Mouse (Mus musculus): ENCODE data around the gene Cenpn. TPM values are rescaled to one million over a fixed set of nuclear protein-coding genes. Genes with fewer than 3 reads are reported as not detected.

The Cenpn gene
- polyA plus RNA-seq, 1 experiment from 2014 or later, result 28.1 TPM

DNA sequence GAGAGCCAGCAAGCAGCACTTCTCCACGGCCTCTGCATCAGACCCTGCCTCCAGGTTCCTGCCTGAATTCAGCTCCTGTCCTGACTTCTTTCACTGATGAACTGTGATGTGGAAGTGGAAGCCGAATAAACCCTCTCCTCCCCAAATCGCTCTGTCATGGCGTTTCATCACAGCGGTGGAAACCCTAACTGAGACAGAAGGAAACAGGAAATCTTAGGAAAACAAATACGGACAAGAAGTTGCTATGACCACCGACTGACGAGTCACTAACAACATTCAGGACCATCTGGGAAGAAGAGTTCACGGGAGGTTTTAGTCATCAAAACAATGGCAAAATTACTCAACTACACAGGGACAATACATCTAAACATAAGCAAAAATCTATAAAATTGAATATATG, 28.9 kb upstream of the Cenpn start:
- Histone ChIP-seq H3K9me3 (replicated peaks; ENCODE audit: control insufficient read depth, low read length) (0 out of 2 replicates have a peak, but pooled peaks cover 4% of the 10 kb centered on the region), H3K4me2 (ENCODE audit: low read depth, low read length) (no peak overlapping the region), H3K4me1 (ENCODE audit: control insufficient read depth, insufficient read depth, low read length) (no peaks in the 10 kb centered on the region), H3K4me3 (replicated peaks; ENCODE audit: low read length) (no peak overlapping the region), H3K27me3 (ENCODE audit: control insufficient read depth, insufficient read depth, low read length) (no peaks in the 10 kb centered on the region), H3K27ac (ENCODE audit: low read length) (no peak overlapping the region), H3K36me3 (ENCODE audit: control insufficient read depth, insufficient read depth, low read length) (0 out of 2 replicates have a peak, but pooled peaks cover 3% of the 10 kb centered on the region), H3K9ac (ENCODE audit: low read length) (no peak overlapping the region)
- ATAC-seq (ENCODE audit: insufficient read depth, low FRiP score), result no peak
- 71% methylated on average over 9 of the region's 9 CpGs for WGBS

GRCm38 (mm10) chr8:116893938-116894337, 27.6 kb upstream of the Cenpn start:
- no peak overlapping the region for H3K4me2 ChIP-seq (ENCODE audit: low read depth, low read length)
- no peak overlapping the region for H3K9ac ChIP-seq (ENCODE audit: low read length)
- ATAC-seq (ENCODE audit: insufficient read depth, low FRiP score), result no peak
- 0 out of 2 replicates have a peak, but pooled peaks cover 3% of the 10 kb centered on the region for H3K36me3 ChIP-seq (ENCODE audit: control insufficient read depth, insufficient read depth, low read length)
- WGBS, result 69% methylated on average over 11 of the region's 11 CpGs
- H3K9me3 ChIP-seq (replicated peaks; ENCODE audit: control insufficient read depth, low read length), result 0 out of 2 replicates have a peak, but pooled peaks cover 4% of the 10 kb centered on the region
- no peaks in the 10 kb centered on the region for H3K4me1 ChIP-seq (ENCODE audit: control insufficient read depth, insufficient read depth, low read length)
- H3K4me3 ChIP-seq (replicated peaks; ENCODE audit: low read length), result no peak overlapping the region
- H3K27ac ChIP-seq (ENCODE audit: low read length), result no peak overlapping the region
- H3K27me3 ChIP-seq (ENCODE audit: control insufficient read depth, insufficient read depth, low read length), result no peaks in the 10 kb centered on the region

- 83% methylated on average over 6 of the region's 6 CpGs for WGBS
- H3K4me3 ChIP-seq (replicated peaks; ENCODE audit: low read length), result no peak overlapping the region
- no peak overlapping the region for H3K4me2 ChIP-seq (ENCODE audit: low read depth, low read length)
- H3K27ac ChIP-seq (ENCODE audit: low read length), result no peak overlapping the region
- no peaks in the 10 kb centered on the region for H3K27me3 ChIP-seq (ENCODE audit: control insufficient read depth, insufficient read depth, low read length)
- no peak overlapping the region for H3K9ac ChIP-seq (ENCODE audit: low read length)
- 0 out of 2 replicates have a peak, but pooled peaks cover 3% of the 10 kb centered on the region for H3K36me3 ChIP-seq (ENCODE audit: control insufficient read depth, insufficient read depth, low read length)
- H3K4me1 ChIP-seq (ENCODE audit: control insufficient read depth, insufficient read depth, low read length), result no peaks in the 10 kb centered on the region
- H3K9me3 ChIP-seq (replicated peaks; ENCODE audit: control insufficient read depth, low read length), result 0 out of 2 replicates have a peak, but pooled peaks cover 4% of the 10 kb centered on the region
- ATAC-seq (ENCODE audit: insufficient read depth, low FRiP score), result no peak
Observed at GRCm38 (mm10) chr8:116895521-116895920, 26.0 kb upstream of the Cenpn start.

DNA sequence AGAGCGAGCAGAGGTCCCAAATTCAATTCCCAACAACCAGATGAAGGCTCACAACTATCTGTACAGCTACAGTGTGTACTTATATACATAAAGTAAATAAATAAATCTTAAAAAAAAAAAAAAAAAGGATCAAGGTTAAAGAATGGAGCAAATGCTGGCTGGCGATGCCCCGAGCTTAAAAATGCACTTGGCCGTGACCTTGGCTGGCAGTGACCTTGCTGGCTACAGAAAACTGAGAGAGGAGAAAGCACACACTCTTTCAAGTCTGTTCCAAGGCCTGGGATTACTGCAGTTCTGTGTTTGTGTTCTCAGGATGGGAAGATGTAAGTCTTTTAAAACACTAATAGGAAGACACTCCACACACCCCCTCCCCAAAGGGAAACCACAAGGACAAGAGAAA, 16.8 kb upstream of the Cenpn start:
- no peak overlapping the region for H3K27ac ChIP-seq (ENCODE audit: low read length)
- peaks cover 4% of the 10 kb centered on the region for H3K36me3 ChIP-seq (ENCODE audit: control insufficient read depth, insufficient read depth, low read length)
- no peaks in the 10 kb centered on the region for H3K4me1 ChIP-seq (ENCODE audit: control insufficient read depth, insufficient read depth, low read length)
- no peak overlapping the region for H3K4me3 ChIP-seq (replicated peaks; ENCODE audit: low read length)
- no peaks in the 10 kb centered on the region for H3K27me3 ChIP-seq (ENCODE audit: control insufficient read depth, insufficient read depth, low read length)
- ATAC-seq (ENCODE audit: insufficient read depth, low FRiP score), result no peak
- no peak overlapping the region for H3K9ac ChIP-seq (ENCODE audit: low read length)
- H3K4me2 ChIP-seq (ENCODE audit: low read depth, low read length), result no peak overlapping the region
- WGBS, result 91% methylated on average over 4 of the region's 4 CpGs
- H3K9me3 ChIP-seq (replicated peaks; ENCODE audit: control insufficient read depth, low read length), result peaks cover 4% of the 10 kb centered on the region; the same call in 1 of the 2 replicates

DNA sequence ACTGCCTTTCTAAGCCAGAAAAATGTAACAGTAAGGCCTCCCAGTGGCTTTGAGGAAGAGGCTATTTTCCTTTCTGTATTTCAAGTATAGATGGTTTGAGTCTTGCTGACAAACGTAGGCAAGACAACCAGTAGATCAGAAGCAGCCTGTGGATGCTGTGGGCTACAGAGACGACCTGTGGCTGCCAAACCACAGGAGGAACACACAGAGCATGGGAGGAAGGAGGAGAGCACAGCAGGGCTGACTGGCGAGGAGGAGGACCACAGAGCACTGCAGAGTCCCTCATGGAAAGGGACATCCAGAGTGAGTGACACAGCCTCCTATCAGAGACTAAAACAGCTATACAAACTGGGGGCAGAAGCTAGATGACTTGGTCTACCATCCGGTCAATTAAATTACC, 16.3 kb upstream of the Cenpn start:
- WGBS, result 88% methylated on average over 4 of the region's 4 CpGs

DNA sequence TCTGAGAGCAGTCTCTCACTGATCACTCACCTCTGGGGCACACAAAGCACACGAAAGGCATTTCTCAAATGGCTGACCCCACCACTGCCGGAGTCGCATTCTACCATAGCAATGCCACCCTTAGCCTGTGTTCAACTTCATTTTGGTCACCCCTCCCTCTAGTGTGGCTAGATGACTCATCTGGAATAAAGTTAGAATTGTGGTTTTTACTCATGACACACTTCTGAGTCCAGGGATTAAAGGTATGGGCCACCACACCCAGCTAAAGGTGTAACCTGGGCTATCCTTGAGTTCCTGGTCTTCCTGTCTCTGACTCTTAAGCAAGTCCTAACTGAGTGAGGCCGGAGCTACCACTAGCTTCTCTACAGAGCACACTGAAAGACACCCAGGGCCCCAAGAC, 15.7 kb upstream of the Cenpn start:
- no peak overlapping the region for H3K4me3 ChIP-seq (replicated peaks; ENCODE audit: low read length)
- H3K27ac ChIP-seq (ENCODE audit: low read length), result no peak overlapping the region
- H3K9me3 ChIP-seq (replicated peaks; ENCODE audit: control insufficient read depth, low read length), result peaks cover 4% of the 10 kb centered on the region; the same call in 1 of the 2 replicates
- no peaks in the 10 kb centered on the region for H3K27me3 ChIP-seq (ENCODE audit: control insufficient read depth, insufficient read depth, low read length)
- H3K36me3 ChIP-seq (ENCODE audit: control insufficient read depth, insufficient read depth, low read length), result peaks cover 4% of the 10 kb centered on the region
- no peak overlapping the region for H3K4me2 ChIP-seq (ENCODE audit: low read depth, low read length)
- no peaks in the 10 kb centered on the region for H3K4me1 ChIP-seq (ENCODE audit: control insufficient read depth, insufficient read depth, low read length)
- ATAC-seq (ENCODE audit: insufficient read depth, low FRiP score), result no peak
- WGBS, result 91% methylated on average over 4 of the region's 4 CpGs
- no peak overlapping the region for H3K9ac ChIP-seq (ENCODE audit: low read length)

More for the DNA sequence above, 16.3 kb upstream of the Cenpn start:
- H3K9ac ChIP-seq (ENCODE audit: low read length), result no peak overlapping the region
- H3K27me3 ChIP-seq (ENCODE audit: control insufficient read depth, insufficient read depth, low read length), result no peaks in the 10 kb centered on the region
- peaks cover 4% of the 10 kb centered on the region for H3K36me3 ChIP-seq (ENCODE audit: control insufficient read depth, insufficient read depth, low read length)
- no peak overlapping the region for H3K4me3 ChIP-seq (replicated peaks; ENCODE audit: low read length)
- H3K4me2 ChIP-seq (ENCODE audit: low read depth, low read length), result no peak overlapping the region
- no peak overlapping the region for H3K27ac ChIP-seq (ENCODE audit: low read length)
- no peak for ATAC-seq (ENCODE audit: insufficient read depth, low FRiP score)
- H3K4me1 ChIP-seq (ENCODE audit: control insufficient read depth, insufficient read depth, low read length), result no peaks in the 10 kb centered on the region
- H3K9me3 ChIP-seq (replicated peaks; ENCODE audit: control insufficient read depth, low read length), result peaks cover 4% of the 10 kb centered on the region; the same call in 1 of the 2 replicates

DNA sequence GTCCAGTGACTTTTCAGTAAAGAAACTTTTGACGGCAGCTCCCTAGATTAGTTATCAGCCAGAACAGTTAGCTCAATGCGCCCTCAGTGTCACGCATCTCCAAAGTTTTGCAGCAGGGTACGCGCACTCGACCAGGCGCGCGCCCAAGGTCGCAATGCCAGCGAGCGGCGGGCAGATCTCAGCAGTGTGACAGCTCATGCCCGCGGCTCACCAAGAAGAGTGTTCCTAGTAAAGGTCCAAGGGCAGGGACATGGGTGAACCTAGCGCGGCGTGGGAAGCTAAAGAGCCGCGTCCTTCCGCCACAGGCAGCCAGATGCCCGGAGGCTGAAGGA, 559 bp upstream of the Cenpn start:
- Histone ChIP-seq H3K4me3 (replicated peaks; ENCODE audit: low read length) (peak overlapping the region; percentile 84), H3K27ac (ENCODE audit: low read length) (peak overlapping the region; percentile 78), H3K9ac (ENCODE audit: low read length) (peak overlapping the region; percentile 85), H3K36me3 (ENCODE audit: control insufficient read depth, insufficient read depth, low read length) (no peaks in the 10 kb centered on the region), H3K27me3 (ENCODE audit: control insufficient read depth, insufficient read depth, low read length) (no peaks in the 10 kb centered on the region), H3K9me3 (replicated peaks; ENCODE audit: control insufficient read depth, low read length) (no peaks in the 10 kb centered on the region), H3K4me2 (ENCODE audit: low read depth, low read length) (peak overlapping the region; percentile 56), H3K4me1 (ENCODE audit: control insufficient read depth, insufficient read depth, low read length) (peaks cover 8% of the 10 kb centered on the region)
- ATAC-seq (ENCODE audit: insufficient read depth, low FRiP score), result peak; percentile 52
- under 1% methylated on average over 22 of the region's 22 CpGs for WGBS

DNA sequence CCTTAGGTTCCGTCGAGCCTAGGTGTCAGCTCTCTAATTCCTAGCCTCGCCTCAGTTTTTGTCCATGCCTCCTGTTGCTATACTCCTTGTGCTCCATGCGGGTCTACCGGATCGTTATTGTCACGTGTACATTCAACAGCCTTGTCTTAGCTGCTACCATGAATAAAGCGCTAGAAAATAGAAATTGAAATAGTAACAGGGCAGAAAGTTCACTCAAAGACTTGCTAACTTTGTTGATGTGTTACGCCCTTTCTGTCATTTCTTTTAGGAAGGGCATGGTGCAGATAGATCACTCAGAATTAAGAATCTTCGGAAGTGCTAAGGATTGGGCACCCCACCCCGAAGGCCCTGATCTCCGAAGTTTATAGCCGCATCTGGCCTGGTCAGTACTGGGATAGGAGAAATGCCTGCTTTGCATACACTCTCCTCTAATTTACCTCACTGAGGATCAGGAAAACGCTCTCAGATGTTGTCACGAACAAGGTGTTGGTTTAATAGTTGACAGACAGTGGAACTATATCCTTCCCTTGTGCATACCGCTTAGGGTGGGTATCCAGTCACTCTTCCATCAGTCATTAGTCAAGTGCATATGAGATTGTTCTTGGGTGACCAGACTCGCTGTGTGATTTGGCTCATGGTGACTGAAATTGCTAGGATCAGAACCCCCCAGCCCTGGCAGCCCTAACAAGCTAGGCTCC, 679 bp downstream of the Cenpn start:
- 26% methylated on average over 17 of the region's 17 CpGs for WGBS
- ATAC-seq (ENCODE audit: insufficient read depth, low FRiP score), result no peak

DNA sequence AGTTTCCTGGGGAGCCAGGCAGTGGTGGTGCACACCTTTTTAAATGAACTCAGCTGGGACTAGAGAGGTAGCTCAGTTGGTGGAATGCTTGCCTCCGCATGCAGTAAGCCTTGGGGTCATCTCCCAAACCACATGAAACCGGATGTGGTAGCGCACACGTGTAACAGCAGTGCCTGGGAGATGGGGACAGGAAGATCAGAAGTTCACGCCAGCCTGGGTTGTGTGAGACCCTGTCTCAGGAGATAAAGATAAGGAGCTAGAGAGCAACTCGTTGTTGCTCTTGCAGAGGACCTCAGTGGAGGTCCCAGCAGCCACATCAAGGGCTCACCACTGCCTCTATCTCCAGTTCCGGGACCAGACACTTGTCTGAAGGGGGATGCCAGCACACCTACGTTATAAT, 2.0 kb downstream of the Cenpn start:
- Histone ChIP-seq H3K9me3 (replicated peaks; ENCODE audit: control insufficient read depth, low read length) (no peaks in the 10 kb centered on the region), H3K9ac (ENCODE audit: low read length) (no peak overlapping the region), H3K4me3 (replicated peaks; ENCODE audit: low read length) (no peak overlapping the region), H3K27ac (ENCODE audit: low read length) (no peak overlapping the region), H3K27me3 (ENCODE audit: control insufficient read depth, insufficient read depth, low read length) (no peaks in the 10 kb centered on the region), H3K36me3 (ENCODE audit: control insufficient read depth, insufficient read depth, low read length) (0 out of 2 replicates have a peak, but pooled peaks cover 2% of the 10 kb centered on the region), H3K4me2 (ENCODE audit: low read depth, low read length) (no peak overlapping the region), H3K4me1 (ENCODE audit: control insufficient read depth, insufficient read depth, low read length) (peaks cover 8% of the 10 kb centered on the region)
- 91% methylated on average over 8 of the region's 8 CpGs for WGBS
- ATAC-seq (ENCODE audit: insufficient read depth, low FRiP score), result no peak

More for the DNA sequence above, 679 bp downstream of the Cenpn start:
- no peaks in the 10 kb centered on the region for H3K9me3 ChIP-seq (replicated peaks; ENCODE audit: control insufficient read depth, low read length)
- H3K4me2 ChIP-seq (ENCODE audit: low read depth, low read length), result peak overlapping the region; percentile 56
- peak overlapping the region; percentile 84 for H3K4me3 ChIP-seq (replicated peaks; ENCODE audit: low read length)
- H3K36me3 ChIP-seq (ENCODE audit: control insufficient read depth, insufficient read depth, low read length), result 0 out of 2 replicates have a peak, but pooled peaks cover 2% of the 10 kb centered on the region
- H3K27ac ChIP-seq (ENCODE audit: low read length), result peak overlapping the region; percentile 78
- no peaks in the 10 kb centered on the region for H3K27me3 ChIP-seq (ENCODE audit: control insufficient read depth, insufficient read depth, low read length)
- peak overlapping the region; percentile 85 for H3K9ac ChIP-seq (ENCODE audit: low read length)
- peaks cover 8% of the 10 kb centered on the region for H3K4me1 ChIP-seq (ENCODE audit: control insufficient read depth, insufficient read depth, low read length)

All from stomach, embryonic 16.5 days (tissue).